Mouse (Mus musculus) forebrain, embryonic 11.5 days (tissue): ENCODE measurements around the gene Vps37b. TPM values are rescaled to one million over a fixed set of nuclear protein-coding genes. Genes with fewer than 3 reads are reported as not detected.

ENCODE experiments used
- ATAC-seq: fragments of 200-750 bp; cut with Nextera tagmentation; replicated peaks from 2 replicates; pipeline ENCODE4 v1.8.0; 2017; ENCODE audit warnings: moderate TSS enrichment; ENCODE audit not compliant: low FRiP score
- DNase-seq: peaks from one replicate; pipeline ENCODE4 v3.0.0-alpha.2; 2017; ENCODE audit warnings: low spot score
- H3K27ac ChIP-seq: fragments of 300-500 bp; sonication (generic); 2 replicates; pipeline ENCODE4 v1.5.1; 2014; ENCODE audit warnings: low read depth, low read length
- H3K27me3 ChIP-seq: fragments of 300-500 bp; sonication (generic); 2 replicates; pipeline ENCODE4 v1.6.1; 2014; ENCODE audit warnings: mild to moderate bottlenecking, low read length, mixed read lengths; ENCODE audit not compliant: control insufficient read depth, insufficient read depth
- H3K36me3 ChIP-seq: fragments of 300-500 bp; sonication (generic); 2 replicates; pipeline ENCODE4 v1.6.1; 2014; ENCODE audit warnings: mild to moderate bottlenecking, low read length, moderate library complexity, mixed read lengths; ENCODE audit not compliant: control insufficient read depth, insufficient read depth
- H3K4me1 ChIP-seq: fragments of 300-500 bp; sonication (generic); replicated peaks from 2 replicates; pipeline ENCODE4 v1.6.1; 2014; ENCODE audit warnings: low read length, mixed read lengths; ENCODE audit not compliant: control insufficient read depth, insufficient read depth
- H3K4me2 ChIP-seq: fragments of 300-500 bp; sonication (generic); 2 replicates; pipeline ENCODE4 v1.6.1; 2014; ENCODE audit warnings: low read depth, mild to moderate bottlenecking, low read length, moderate library complexity, mixed read lengths; ENCODE audit not compliant: severe bottlenecking
- H3K4me3 ChIP-seq: fragments of 300-500 bp; sonication (generic); 2 replicates; pipeline ENCODE4 v1.5.1; 2014; ENCODE audit warnings: low read depth, low read length
- H3K9ac ChIP-seq: fragments of 300-500 bp; sonication (generic); 2 replicates; pipeline ENCODE4 v1.6.1; 2014; ENCODE audit warnings: low read length
- H3K9me3 ChIP-seq: fragments of 300-500 bp; sonication (generic); 2 replicates; pipeline ENCODE4 v1.6.1; 2016; ENCODE audit warnings: low read length, mixed read lengths; ENCODE audit not compliant: control insufficient read depth
- WGBS: fragments of 180-500 bp; shearing (Covaris S2); extraction: QIAGEN DNeasy Blood & Tissue Kit; methylation state at CpG from one replicate; pipeline ENCODE4 v1.1.7; 2014; 5-methylcytosine and 5-hydroxymethylcytosine counted together
- polyA plus RNA-seq: library from polyadenylated mRNA; unstranded; fragments of >200 nt; fragmentation: Nextera tagmentation; extraction: Ambion mirVana; gene quantifications from 2 replicates; pipeline ENCODE4 v1.2.1, GENCODE M21; 2014

Vps37b gene
- polyA plus RNA-seq, 1 experiment from 2014 or later: 60.2 TPM

- Histone ChIP-seq H3K36me3 (no peaks in the 10 kb centered on the region; the same call in 1 of the 2 replicates), H3K27ac (no peak overlapping the region), H3K9ac (no peak overlapping the region; the same call in 1 of the 2 replicates), H3K9me3 (no peaks in the 10 kb centered on the region), H3K4me1 (peaks cover 33% of the 10 kb centered on the region), H3K27me3 (no peaks in the 10 kb centered on the region), H3K4me3 (no peak overlapping the region), H3K4me2 (no peak overlapping the region)
- WGBS: 27% methylated on average over 11 of the region's 11 CpGs
- ATAC-seq: no peak
- DNase-seq: no peak
These were observed 17.2 kb downstream of the Vps37b start for GRCm38 (mm10) chr5:124014791-124015251.

- Histone ChIP-seq H3K27ac (no peak overlapping the region), H3K4me2 (no peak overlapping the region), H3K4me3 (no peak overlapping the region), H3K9ac (no peak overlapping the region), H3K9me3 (no peaks in the 10 kb centered on the region), H3K4me1 (peaks cover 33% of the 10 kb centered on the region), H3K27me3 (no peaks in the 10 kb centered on the region), H3K36me3 (no peaks in the 10 kb centered on the region; the same call in 1 of the 2 replicates)
- ATAC-seq (no peak), DNase-seq (no peak)
- WGBS: 89% methylated on average over 3 of the region's 3 CpGs
These were observed 17.9 kb downstream of the Vps37b start for GRCm38 (mm10) chr5:124014180-124014579.

DNA sequence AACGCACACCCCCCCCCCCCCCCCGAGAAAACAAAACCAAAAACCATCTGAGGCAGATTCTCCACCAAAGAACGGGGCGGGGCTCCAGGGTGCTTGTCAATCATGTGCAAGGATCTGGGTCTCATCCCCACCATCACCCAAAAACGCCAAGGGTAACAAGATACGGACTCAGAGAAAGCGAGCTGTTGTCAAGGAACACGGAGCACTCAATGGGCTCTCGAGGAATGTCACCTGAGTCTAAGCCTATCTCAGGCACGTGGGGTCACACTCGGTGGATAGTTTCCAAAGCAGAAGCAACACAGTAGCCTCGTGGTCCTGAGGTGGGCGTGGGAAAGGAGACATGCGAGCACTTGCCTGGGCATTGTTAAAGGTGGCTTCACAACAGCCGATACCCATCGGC, 18.3 kb downstream of the Vps37b start:
- no peak for ATAC-seq
- peak; percentile 47 for DNase-seq
- Histone ChIP-seq H3K27ac (no peak overlapping the region), H3K27me3 (no peaks in the 10 kb centered on the region), H3K9me3 (no peaks in the 10 kb centered on the region), H3K4me2 (no peak overlapping the region), H3K4me3 (no peak overlapping the region), H3K4me1 (peaks cover 33% of the 10 kb centered on the region), H3K9ac (no peak overlapping the region), H3K36me3 (no peaks in the 10 kb centered on the region; the same call in 1 of the 2 replicates)
- 87% methylated on average over 16 of the region's 16 CpGs for WGBS

DNA sequence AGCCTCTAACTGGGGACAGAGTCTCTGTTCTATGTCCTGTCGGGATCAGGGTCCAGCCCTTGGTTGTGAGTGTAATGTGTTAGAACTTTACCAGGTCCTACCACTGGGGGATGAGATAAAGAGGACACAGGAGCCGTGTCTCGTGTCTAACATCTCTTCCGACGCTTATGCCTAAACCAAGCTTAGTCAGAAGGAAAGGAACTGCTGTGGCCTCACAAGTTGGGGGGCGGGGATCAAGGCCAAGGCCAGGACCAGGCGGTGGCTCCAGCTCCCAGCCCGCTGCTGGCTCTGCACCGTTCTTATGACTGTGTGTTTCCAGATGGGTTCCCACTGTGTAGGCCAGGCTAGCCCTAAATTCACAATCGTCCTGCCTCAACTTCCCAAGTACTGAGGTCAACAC, 19.2 kb downstream of the Vps37b start:
- Histone ChIP-seq H3K4me2 (no peak overlapping the region), H3K36me3 (peaks cover under 1% of the 10 kb centered on the region; the same call in 1 of the 2 replicates), H3K27me3 (no peaks in the 10 kb centered on the region), H3K9me3 (no peaks in the 10 kb centered on the region), H3K9ac (no peak overlapping the region), H3K4me1 (peaks cover 33% of the 10 kb centered on the region), H3K27ac (no peak overlapping the region), H3K4me3 (no peak overlapping the region)
- DNase-seq (no peak), ATAC-seq (no peak)
- 89% methylated on average over 10 of the region's 10 CpGs for WGBS

DNA sequence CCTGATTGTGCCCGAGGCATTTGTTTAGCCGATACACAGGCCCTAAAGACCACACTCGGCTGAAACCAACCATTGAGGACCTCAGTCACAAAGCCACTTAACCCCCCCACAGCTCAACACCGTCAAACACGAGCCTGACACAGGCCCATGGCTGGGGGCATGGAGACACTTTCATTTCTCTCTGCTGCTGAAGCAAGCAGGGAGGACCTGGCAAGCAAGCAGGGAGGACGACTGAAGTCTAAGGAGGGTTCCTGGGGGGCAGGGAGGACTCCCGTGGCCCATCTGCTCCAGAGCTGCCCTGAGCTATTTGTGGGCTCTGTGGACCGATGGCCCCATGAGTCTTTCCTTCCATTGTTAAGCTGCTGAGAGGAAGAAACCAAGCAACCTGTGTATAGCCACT, 20.1 kb downstream of the Vps37b start:
- ATAC-seq: no peak
- H3K4me2 ChIP-seq: no peak overlapping the region
- H3K27me3 ChIP-seq: no peaks in the 10 kb centered on the region
- peak overlapping the region; percentile 28 for H3K9ac ChIP-seq
- H3K4me1 ChIP-seq: peaks cover 29% of the 10 kb centered on the region
- peak overlapping the region; percentile 84 for H3K27ac ChIP-seq
- no peaks in the 10 kb centered on the region for H3K9me3 ChIP-seq
- H3K36me3 ChIP-seq: peaks cover 7% of the 10 kb centered on the region; the same call in 1 of the 2 replicates
- WGBS: 19% methylated on average over 8 of the region's 8 CpGs
- no peak overlapping the region for H3K4me3 ChIP-seq
- DNase-seq: no peak

GRCm38 (mm10) chr5:124010910-124011655, 21.0 kb downstream of the Vps37b start:
- peak overlapping the region; percentile 1; the same call in 1 of the 2 replicates for H3K4me3 ChIP-seq
- peak overlapping the region; percentile 84 for H3K27ac ChIP-seq
- DNase-seq (peak; percentile 76), ATAC-seq (peak; percentile 52)
- H3K4me1 ChIP-seq: peaks cover 29% of the 10 kb centered on the region
- H3K4me2 ChIP-seq: peak overlapping the region; percentile 34
- no peaks in the 10 kb centered on the region for H3K27me3 ChIP-seq
- H3K9me3 ChIP-seq: no peaks in the 10 kb centered on the region
- H3K9ac ChIP-seq: peak overlapping the region; percentile 28
- peaks cover 8% of the 10 kb centered on the region; the same call in 1 of the 2 replicates for H3K36me3 ChIP-seq
- 13% methylated on average over 19 of the region's 19 CpGs for WGBS

DNA sequence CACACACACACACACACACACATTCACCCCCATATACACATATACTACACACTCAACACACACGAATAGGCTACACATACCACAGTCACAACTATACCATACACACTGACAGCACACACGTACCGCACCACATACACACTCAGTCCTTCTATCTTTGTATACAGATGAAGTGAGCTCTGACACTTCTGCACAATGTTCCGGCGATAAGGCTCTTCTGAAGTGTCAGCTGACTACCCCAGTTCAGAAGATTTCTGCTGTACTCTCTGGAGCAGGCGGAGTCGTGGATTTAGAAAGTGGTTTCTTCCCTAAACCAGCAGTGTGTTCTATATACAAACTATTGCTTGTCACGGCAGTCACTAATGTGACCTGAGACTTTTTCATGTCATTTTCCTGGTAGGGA, 22.0 kb downstream of the Vps37b start:
- WGBS: 90% methylated on average over 8 of the region's 8 CpGs
- no peak for ATAC-seq
- H3K27ac ChIP-seq: peak overlapping the region; percentile 84; the same call in 1 of the 2 replicates
- H3K4me2 ChIP-seq: no peak overlapping the region
- no peak overlapping the region for H3K9ac ChIP-seq
- no peak overlapping the region for H3K4me3 ChIP-seq
- peaks cover 28% of the 10 kb centered on the region for H3K4me1 ChIP-seq
- H3K27me3 ChIP-seq: no peaks in the 10 kb centered on the region
- H3K36me3 ChIP-seq: peaks cover 14% of the 10 kb centered on the region; the same call in 1 of the 2 replicates
- DNase-seq: no peak
- H3K9me3 ChIP-seq: no peaks in the 10 kb centered on the region

DNA sequence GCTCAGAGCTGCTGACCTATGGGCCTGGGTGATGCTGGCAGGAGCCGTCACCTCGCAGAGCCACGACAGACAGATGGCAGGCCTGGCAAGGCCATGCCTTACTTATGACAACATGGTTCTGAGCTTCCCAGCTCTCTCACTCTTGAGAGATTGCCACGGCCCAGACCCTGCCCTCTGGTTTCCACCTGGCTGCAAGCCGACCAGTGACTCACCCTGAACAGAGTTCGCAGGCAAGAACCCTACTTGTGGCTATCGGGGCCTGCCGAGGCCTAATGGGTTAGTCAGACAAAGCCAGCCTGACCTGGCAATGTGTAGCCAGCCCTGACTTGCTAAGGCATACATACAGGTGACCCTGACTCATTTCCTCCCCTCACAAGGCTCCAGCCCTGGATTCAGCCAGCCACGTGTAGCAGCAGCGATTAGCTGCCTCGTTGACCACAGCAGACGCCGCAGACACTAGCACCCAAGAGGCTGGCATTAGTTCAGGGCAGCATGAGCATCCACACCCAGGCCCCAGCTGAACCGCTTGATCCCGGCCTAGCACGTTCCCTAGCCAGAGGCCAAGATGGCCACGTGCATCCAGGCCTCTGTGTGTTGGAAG, 25.1 kb downstream of the Vps37b start:
- no peak overlapping the region for H3K4me2 ChIP-seq
- no peak overlapping the region for H3K4me3 ChIP-seq
- DNase-seq: no peak
- H3K4me1 ChIP-seq: peaks cover 14% of the 10 kb centered on the region
- H3K9ac ChIP-seq: no peak overlapping the region
- no peak for ATAC-seq
- WGBS: 91% methylated on average over 17 of the region's 17 CpGs
- peaks cover 14% of the 10 kb centered on the region; the same call in 1 of the 2 replicates for H3K36me3 ChIP-seq
- no peaks in the 10 kb centered on the region for H3K27me3 ChIP-seq
- H3K27ac ChIP-seq: no peak overlapping the region
- H3K9me3 ChIP-seq: no peaks in the 10 kb centered on the region
